Mouse (Mus musculus) liver, embryonic 14.5 days (tissue): ENCODE measurements around the gene Mal. TPM values are rescaled to one million over a fixed set of nuclear protein-coding genes. Genes with fewer than 3 reads are reported as not detected.

ENCODE experiments used
- ATAC-seq: fragments of 200-750 bp; cut with Nextera tagmentation; 2 replicates; pipeline ENCODE4 v1.8.0; 2017; ENCODE audit warnings: moderate number of reproducible peaks, mild to moderate bottlenecking, moderate library complexity; ENCODE audit not compliant: insufficient read depth
- DNase-seq, 3 experiments: peaks; one replicate each; pipeline ENCODE4 v3.0.0-alpha.2; 2012 to 2013; ENCODE audit warnings: low read depth in 3 of 3, low spot score in 3 of 3
- H3K27ac ChIP-seq: fragments of 300-500 bp; sonication (generic); 2 replicates; pipeline ENCODE4 v1.5.1; 2014; ENCODE audit warnings: moderate library complexity, mild to moderate bottlenecking, control low read depth, inconsistent platforms
- H3K27me3 ChIP-seq: fragments of 300-500 bp; sonication (generic); 2 replicates; pipeline ENCODE4 v1.6.1; 2014; ENCODE audit warnings: mild to moderate bottlenecking, low read length, moderate library complexity; ENCODE audit not compliant: control insufficient read depth, insufficient read depth
- H3K36me3 ChIP-seq: fragments of 300-500 bp; sonication (generic); replicated peaks from 2 replicates; pipeline ENCODE4 v1.6.1; 2014; ENCODE audit warnings: low read depth; ENCODE audit not compliant: control insufficient read depth, insufficient read depth
- H3K4me1 ChIP-seq, 2 experiments: fragments of 200-500 bp in 1 of 2; fragments of 300-500 bp in 1 of 2; sonication (generic) in 1 of 2; replicated peaks; 2 replicates each; pipeline ENCODE4 v1.6.1; 2012 to 2014; ENCODE audit warnings: antibody characterized with exemption in 1 of 2, inconsistent platforms in 1 of 2, low read length in 1 of 2; ENCODE audit not compliant: control insufficient read depth in 2 of 2, insufficient read depth in 2 of 2
- H3K4me2 ChIP-seq: fragments of 300-500 bp; sonication (generic); 2 replicates; pipeline ENCODE4 v1.6.1; 2014; ENCODE audit warnings: low read depth, mild to moderate bottlenecking, control low read depth, moderate library complexity
- H3K4me3 ChIP-seq, 2 experiments: fragments of 200-500 bp in 1 of 2; fragments of 300-500 bp in 1 of 2; sonication (generic) in 1 of 2; 2 replicates each; pipeline ENCODE4 v1.5.1; 2012 to 2014; ENCODE audit warnings: low read depth in 2 of 2, low read length in 2 of 2, mild to moderate bottlenecking in 2 of 2, control low read depth in 1 of 2, inconsistent platforms in 1 of 2, moderate library complexity in 1 of 2; ENCODE audit not compliant: insufficient read depth in 1 of 2
- H3K9ac ChIP-seq: fragments of 300-500 bp; sonication (generic); replicated peaks from 2 replicates; pipeline ENCODE4 v1.6.1; 2014; ENCODE audit warnings: mild to moderate bottlenecking, control low read depth, moderate library complexity
- H3K9me3 ChIP-seq: fragments of 300-500 bp; sonication (generic); 2 replicates; pipeline ENCODE4 v1.6.1; 2016; ENCODE audit warnings: low read length, mixed read lengths; ENCODE audit not compliant: control insufficient read depth
- CTCF ChIP-seq: IDR thresholded peaks from 2 replicates; pipeline ENCODE4 v1.5.1; 2016; ENCODE audit warnings: antibody characterized with exemption, low read depth, control low read depth
- EP300 ChIP-seq: IDR thresholded peaks from 2 replicates; pipeline ENCODE4 v1.6.1; 2016; ENCODE audit warnings: antibody characterized with exemption, low read depth
- WGBS: fragments of 180-500 bp; shearing (Covaris S2); extraction: QIAGEN DNeasy Blood & Tissue Kit; methylation state at CpG from one replicate; pipeline ENCODE4 v1.1.7; 2014; ENCODE audit not compliant: insufficient replicate concordance; 5-methylcytosine and 5-hydroxymethylcytosine counted together
- polyA plus RNA-seq, 2 experiments: library from polyadenylated mRNA; depleted of rRNA in 1 of 2; stranded (reverse) in 1 of 2; unstranded in 1 of 2; fragments of >200 nt; fragmentation: Nextera tagmentation in 1 of 2; extraction: Ambion mirVana in 1 of 2; gene quantifications; 2 replicates each; pipeline versions ENCODE4 v1.2.1 to v1.2.3; 2012 to 2014

Mal gene
- polyA plus RNA-seq, 2 experiments, result 0.03 to 0.06 TPM

DNA sequence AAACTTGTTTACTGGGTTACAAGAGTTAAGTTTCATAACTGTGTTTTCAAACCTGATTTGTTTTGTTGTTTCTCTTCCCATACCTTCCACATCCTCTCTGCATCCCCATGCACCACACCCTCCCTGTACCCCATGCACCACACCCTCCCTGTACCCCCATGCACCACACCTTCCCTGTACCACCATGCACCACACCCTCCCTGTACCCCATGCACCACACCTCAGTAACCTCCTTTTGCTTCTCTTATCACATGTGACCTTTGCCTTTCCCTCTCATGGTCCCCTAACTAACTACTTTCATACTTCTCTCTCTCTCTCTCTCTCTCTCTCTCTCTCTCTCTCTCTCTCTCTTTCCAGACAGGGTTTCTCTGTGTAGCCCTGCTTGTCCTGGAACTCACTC lies 10.5 kb upstream of the Mal start:
- Histone ChIP-seq H3K36me3 (no peaks in the 10 kb centered on the region), H3K27ac (no peak overlapping the region), H3K4me2 (no peak overlapping the region), H3K4me3 (no peak overlapping the region), H3K27me3 (no peaks in the 10 kb centered on the region), H3K9ac (no peak overlapping the region), H3K9me3 (no peaks in the 10 kb centered on the region), H3K4me1 (no peaks in the 10 kb centered on the region)
- DNase-seq, result no peak
- no peak for ATAC-seq
- TF ChIP-seq CTCF, result no peak
- TF ChIP-seq EP300, result no peak

DNA sequence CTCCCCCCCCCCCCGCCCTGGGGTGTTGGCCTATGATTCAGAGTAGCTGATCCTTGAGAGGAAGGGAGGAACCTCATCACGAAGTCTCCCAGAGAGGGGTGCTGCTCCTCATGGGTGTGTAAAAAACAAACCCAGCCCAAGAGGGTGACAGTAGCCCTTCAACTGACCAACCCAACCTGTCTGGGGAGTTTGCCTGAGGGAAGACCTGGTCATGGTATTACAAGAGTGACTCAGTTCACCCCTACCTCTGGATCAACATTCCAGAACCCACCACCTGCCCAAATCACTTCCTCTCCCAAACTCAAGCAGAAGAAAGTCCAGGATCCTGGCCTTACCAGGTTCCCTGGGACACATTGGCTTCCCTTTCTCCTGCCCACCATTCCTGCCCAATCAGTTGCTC lies 6.2 kb upstream of the Mal start:
- ATAC-seq, result no peak
- TF ChIP-seq EP300, result no peak
- no peak for TF ChIP-seq CTCF
- Histone ChIP-seq H3K9ac (no peak overlapping the region), H3K9me3 (no peaks in the 10 kb centered on the region), H3K4me3 (no peak overlapping the region), H3K27me3 (no peaks in the 10 kb centered on the region), H3K4me2 (no peak overlapping the region), H3K27ac (no peak overlapping the region), H3K36me3 (no peaks in the 10 kb centered on the region), H3K4me1 (no peaks in the 10 kb centered on the region)
- WGBS, result 24% methylated on average over 2 of the region's 2 CpGs
- DNase-seq, result no peak

DNA sequence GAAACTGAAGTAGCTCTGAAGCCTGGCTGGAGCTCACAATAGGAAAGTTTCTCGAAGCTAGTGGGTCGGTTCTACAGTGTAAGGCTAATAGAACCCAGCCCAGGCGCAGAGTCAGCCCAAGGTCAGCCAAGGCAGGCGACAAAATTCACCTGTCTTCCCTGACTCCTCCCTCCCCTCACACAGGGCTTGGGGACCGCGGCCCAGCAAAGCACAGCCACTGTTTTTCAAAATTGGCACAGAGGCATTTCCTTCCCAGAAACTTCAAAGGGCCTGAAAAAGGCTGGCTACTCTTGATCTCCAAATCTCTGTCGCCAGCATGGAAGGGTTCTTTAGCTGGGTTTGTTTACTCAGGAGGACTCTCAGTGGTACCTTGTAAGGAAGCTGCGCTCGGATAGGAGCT lies 1.1 kb downstream of the Mal start:
- H3K9me3 ChIP-seq, result no peaks in the 10 kb centered on the region
- ATAC-seq, result no peak
- no peaks in the 10 kb centered on the region for H3K4me1 ChIP-seq
- H3K27me3 ChIP-seq, result peaks cover 37% of the 10 kb centered on the region
- H3K9ac ChIP-seq, result no peak overlapping the region
- TF ChIP-seq EP300, result no peak
- TF ChIP-seq CTCF, result no peak
- WGBS, result 4% methylated on average over 9 of the region's 9 CpGs
- H3K36me3 ChIP-seq, result no peaks in the 10 kb centered on the region
- no peak overlapping the region for H3K27ac ChIP-seq
- no peak for DNase-seq
- no peak overlapping the region for H3K4me2 ChIP-seq
- no peak overlapping the region for H3K4me3 ChIP-seq

DNA sequence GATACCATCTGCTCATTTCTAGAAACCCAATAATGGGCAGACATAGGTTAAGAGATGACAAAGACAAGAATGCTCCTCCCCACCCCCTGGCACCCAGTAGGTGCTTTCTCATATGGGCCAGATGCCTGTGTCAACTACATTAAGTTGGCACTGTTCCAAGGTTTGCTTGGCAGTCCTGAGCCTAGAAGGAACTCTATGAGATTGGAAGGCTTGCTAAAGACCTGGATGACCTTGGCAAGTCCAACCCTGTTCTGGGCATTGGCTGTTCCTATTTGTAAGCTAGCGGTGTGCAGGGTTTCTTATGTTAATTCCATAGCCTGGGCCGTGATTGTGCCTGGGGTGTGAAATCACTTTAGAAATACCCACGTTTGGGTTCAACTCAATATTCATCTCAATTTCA lies 1.7 kb downstream of the Mal start:
- peaks cover 37% of the 10 kb centered on the region for H3K27me3 ChIP-seq
- H3K9ac ChIP-seq, result no peak overlapping the region
- no peaks in the 10 kb centered on the region for H3K9me3 ChIP-seq
- H3K27ac ChIP-seq, result no peak overlapping the region
- ATAC-seq, result no peak
- DNase-seq, result no peak
- no peak for TF ChIP-seq CTCF
- TF ChIP-seq EP300, result no peak
- no peak overlapping the region for H3K4me3 ChIP-seq
- 44% methylated on average over 3 of the region's 3 CpGs for WGBS
- H3K4me1 ChIP-seq, result no peaks in the 10 kb centered on the region
- H3K4me2 ChIP-seq, result no peak overlapping the region
- no peaks in the 10 kb centered on the region for H3K36me3 ChIP-seq

- H3K4me1 ChIP-seq, result no peaks in the 10 kb centered on the region
- DNase-seq, result no peak
Observed at GRCm38 (mm10) chr2:127652805-127653204, 3.7 kb downstream of the Mal start.

DNA sequence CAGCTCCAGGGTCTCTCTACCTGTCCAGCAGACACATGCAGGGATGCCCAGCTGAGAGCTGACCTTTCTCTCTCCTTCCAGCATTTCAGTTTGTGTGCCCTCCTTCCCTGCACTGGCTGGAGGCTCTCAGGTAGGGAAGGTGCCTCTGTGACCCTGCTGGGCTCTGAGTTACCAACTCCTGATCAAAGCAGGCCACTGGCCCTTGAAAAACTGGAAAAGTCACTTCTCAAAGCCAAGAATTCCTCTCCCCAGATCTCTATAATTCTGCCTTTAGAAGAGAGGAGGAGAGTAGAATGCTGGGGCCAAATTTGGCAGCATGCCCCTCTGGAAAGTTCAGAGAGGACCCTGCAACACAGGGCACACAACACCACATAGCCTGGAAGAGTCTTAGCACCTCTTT lies 4.2 kb downstream of the Mal start:
- ATAC-seq (no peak), DNase-seq (no peak)
- H3K9ac ChIP-seq, result no peak overlapping the region
- no peaks in the 10 kb centered on the region for H3K36me3 ChIP-seq
- no peak overlapping the region for H3K4me2 ChIP-seq
- TF ChIP-seq EP300 (no peak), CTCF (no peak)
- no peaks in the 10 kb centered on the region for H3K4me1 ChIP-seq
- no peak overlapping the region for H3K4me3 ChIP-seq
- no peaks in the 10 kb centered on the region for H3K9me3 ChIP-seq
- H3K27me3 ChIP-seq, result peaks cover 35% of the 10 kb centered on the region
- no peak overlapping the region for H3K27ac ChIP-seq

More at GRCm38 (mm10) chr2:127652805-127653204, 3.7 kb downstream of the Mal start:
- H3K27me3 ChIP-seq, result peaks cover 37% of the 10 kb centered on the region
- no peak overlapping the region for H3K4me2 ChIP-seq
- H3K27ac ChIP-seq, result no peak overlapping the region
- H3K4me3 ChIP-seq, result no peak overlapping the region
- TF ChIP-seq EP300, result no peak
- TF ChIP-seq CTCF, result no peak
- no peak overlapping the region for H3K9ac ChIP-seq
- no peak for ATAC-seq
- 63% methylated on average over 2 of the region's 2 CpGs for WGBS
- H3K9me3 ChIP-seq, result no peaks in the 10 kb centered on the region
- H3K36me3 ChIP-seq, result no peaks in the 10 kb centered on the region
